Mouse (Mus musculus) R1 (cell line): ENCODE results near the gene Osbpl10.

ENCODE experiments used
- DNase-seq: peaks from one replicate; pipeline ENCODE4 v3.0.0-alpha.2; 2018; ENCODE audit warnings: low read depth, low spot score

The Osbpl10 gene

DNA sequence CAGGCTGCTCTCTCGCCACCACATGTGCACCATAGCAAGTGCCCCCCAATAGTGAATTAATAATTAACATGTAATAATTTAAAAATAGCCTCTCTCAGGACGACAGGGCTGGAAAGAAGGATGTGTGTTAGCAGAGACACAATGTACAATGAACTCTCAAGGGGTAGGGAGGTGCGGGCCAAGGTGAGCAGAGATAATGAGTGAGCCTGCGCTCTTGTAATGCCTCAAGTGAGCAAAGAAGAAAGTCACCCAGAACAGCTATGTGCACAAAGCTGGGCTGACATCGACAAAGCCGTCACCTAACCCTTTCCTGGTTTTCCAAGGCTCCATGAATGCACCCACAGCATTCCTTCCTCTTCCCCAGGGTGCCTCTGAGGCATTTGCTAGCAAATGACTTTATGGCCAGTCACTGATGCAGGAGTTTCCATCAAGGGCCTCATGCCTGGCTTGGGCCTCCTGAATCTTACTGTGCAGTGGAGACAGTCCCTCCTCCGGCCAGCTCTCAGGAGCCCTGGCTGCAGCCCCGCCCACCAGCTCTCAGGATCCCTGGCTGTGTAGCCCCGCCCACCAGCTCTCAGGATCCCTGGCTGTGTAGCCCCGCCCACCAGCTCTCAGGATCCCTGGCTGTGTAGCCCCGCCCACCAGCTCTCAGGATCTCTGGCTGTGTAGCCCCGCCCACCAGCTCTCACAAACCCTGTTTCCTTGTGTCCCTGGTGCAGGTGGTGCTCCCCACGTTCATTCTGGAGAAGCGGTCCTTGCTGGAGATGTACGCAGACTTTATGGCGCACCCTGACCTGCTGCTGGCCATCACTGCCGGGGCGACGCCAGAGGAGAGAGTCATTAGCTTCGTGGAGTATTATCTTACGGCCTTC, 237.7 kb downstream of the Osbpl10 start:
- DNase-seq, result peak; percentile 84

DNA sequence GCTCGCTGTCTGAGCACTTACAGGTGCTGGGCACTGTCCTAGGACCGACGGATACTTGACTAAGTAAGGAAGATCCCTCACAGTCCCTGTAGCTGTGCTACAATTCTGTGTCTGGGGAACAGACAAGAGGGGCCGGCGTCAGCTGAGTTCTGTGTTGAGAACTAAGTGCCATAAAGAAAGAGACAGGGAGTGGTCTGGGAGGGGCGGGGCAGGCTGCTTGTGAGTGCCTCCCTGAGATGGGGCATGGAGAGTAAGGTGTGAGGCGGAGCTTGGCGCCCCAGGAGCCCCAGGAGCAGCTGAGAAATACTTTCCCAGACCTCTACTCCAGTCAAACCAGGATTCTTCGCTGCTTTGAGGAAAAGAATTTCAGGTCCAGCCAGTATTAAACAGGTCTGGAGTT, 239.6 kb downstream of the Osbpl10 start:
- DNase-seq, result no peak

DNA sequence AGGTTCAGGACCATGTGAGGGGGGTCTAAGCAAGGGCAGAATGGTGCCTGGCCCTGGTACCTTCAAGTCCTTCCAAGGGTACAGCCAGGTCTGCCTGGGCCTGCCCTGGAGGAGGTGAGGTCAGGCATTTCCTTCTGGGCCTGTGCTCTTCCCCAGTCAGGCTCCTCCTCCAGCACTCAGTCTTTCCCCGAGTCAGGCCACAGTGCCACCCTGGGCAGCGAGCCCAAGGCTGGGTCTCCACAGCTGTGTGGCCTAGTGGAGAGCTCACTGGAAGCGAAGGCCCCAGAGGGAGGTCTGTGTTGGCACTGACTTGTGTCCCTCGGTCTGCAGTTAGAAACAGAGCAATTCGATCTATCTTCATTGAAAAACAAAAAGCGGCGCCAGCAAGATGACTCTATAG, 242.1 kb downstream of the Osbpl10 start:
- DNase-seq, result no peak

DNA sequence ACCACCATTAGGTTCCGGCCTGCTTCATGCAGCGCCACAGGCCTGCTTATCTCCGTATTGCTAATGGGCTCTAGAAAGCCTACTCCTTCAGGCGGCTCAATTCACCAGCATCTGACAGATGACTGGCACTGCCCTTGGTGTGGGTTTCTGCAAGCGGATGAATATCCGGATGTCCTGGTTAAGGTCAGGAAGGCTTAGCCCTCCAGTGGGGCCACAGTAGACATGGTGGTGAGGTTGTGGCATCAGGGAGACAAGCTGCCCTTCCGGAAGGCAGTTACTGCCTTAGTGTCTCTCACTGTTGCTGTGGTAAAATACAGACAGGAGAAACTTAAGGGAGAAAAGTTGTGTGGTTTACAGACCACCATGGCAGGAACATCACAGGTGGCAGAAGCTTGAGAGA, 242.9 kb downstream of the Osbpl10 start:
- no peak for DNase-seq

DNA sequence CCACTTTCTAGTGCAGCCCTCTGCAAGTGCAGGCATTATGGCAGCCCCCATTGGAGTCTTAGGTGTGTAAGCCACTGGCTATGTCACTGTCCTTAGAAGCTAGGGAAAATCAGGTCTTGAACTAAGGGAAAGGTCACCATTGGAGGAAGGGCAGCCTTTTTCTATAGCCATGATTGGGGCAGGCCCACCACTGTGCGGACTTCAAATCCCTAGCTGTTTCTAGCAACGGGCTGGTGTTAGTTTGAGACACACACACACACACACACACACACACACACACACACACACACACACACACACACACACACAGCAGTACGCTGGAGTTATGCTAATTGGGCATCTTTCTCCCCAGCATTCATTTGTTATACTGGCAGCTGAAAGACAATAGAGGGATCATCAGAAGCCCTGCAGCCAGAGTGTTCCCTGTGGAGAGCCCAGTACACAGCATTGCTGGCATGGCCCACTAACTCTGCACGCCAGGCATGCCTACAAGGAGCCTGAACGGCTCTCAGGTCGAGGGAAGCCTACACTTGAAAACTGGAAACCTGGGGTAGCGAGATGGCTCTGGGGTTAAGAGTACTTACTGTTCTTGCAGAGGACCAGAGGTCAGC, 246.5 kb downstream of the Osbpl10 start:
- DNase-seq, result no peak

DNA sequence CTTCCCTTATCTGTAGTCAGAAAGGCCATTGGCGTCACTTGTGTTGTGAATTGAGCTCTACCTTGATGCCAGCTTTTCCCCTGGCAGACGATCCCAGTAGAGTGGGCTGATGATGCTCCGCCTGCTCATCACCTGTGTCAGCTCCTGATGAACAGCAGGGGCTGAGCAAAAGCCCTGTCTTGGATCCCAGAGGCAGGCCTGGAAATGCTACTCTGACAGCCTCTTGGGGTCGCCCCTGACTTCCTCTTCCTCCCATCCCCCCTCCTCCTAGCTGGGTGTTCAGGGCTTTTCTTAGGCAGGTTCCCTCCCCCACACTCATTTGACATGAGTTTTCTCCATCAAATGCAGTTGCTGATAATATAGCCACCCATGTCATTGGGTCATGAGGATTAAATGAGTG, 250.8 kb downstream of the Osbpl10 start:
- no peak for DNase-seq

DNA sequence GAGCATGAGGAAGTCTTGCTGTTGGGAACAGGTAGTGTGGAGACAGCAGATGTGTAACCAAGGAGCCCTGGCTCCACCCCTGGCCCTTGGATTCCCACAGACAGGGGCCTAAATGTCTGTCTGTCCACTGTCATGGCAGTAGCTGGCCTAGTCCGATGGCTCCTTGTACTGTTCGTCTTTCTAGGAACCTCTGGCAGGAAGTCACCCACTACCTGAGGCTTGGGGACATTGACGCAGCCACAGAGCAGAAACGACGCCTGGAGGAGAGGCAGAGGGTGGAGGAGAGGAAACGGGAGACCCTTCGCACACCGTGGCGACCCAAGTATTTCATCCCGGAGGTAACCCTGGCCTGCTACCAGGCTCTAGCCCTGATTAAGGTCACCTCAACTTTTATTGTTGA, 251.3 kb downstream of the Osbpl10 start:
- no peak for DNase-seq

DNA sequence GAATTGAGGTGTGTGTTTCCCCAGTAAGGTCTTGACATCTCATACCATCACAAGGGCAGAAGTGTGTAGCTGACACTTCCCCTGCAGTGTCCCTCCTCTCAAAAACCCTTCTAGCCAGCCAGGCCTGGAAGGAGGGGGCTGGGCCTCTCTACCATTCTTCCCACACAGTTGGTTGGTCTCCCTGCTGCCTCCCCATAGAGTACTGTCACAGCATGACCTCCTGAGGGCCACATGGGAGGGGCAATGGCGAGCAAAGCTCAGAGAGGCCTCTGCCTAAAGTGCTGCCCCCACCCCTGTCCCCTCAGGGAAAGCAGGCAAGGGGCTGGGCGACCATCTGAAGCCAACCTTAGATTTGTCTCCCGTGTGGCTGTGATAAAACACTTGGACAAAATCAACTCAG, 251.8 kb downstream of the Osbpl10 start:
- DNase-seq, result no peak

DNA sequence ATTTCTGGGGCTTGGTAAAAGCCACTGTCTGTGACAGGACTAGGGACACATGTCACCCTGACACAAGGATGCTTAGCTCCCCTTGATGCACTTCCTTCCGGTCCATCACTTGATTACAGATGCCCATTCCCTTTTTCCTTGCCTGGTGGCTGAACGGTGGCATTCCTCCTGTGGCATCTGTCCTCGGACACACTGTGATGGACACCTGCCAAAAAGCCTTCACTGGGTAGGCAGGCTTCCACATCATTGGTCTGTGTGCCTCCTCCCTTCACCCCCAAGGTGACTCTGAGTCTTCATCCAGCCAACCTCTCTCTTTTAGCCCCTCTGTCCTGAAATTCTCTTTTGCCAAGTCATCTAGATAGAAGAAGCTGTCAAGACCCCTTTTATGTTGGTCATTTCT, 253.1 kb downstream of the Osbpl10 start:
- DNase-seq, result no peak

DNA sequence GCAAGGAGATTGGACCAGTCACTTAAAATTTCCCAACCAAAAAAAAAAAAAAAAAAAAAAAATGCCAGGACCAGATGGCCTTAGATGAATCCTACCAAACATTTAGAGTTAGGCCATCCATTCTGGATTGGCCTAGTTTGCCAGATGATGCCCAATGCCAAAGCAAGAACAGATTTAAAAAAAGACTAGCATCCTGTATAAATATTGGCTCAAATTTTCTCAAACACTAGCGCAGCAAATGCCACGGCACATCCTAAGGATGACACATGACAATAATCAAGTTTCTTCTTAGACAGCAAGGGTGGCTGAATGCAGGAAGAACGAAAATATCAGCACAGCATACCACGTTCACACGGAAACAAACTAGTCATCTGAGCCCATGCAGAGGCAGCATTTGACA, 255.4 kb downstream of the Osbpl10 start:
- DNase-seq, result no peak

DNA sequence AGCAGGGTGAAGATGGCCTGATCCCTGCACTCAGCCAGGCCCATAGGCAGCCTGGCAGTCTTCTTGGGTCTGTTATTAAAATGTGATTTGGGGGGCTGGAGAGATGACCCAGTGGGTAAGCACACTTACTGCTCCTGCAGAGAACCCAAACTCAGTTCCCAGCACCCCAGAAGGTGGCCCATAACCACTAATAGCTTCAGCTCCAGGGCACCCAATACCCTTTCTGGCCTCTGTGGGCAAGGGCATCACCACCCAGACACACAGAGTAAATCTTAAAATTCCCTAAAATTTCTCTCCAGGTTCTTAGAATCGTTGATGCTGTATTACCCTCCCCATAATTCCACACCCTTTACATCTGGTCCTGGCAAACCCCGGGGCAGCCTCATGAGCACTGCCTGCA, 256.2 kb downstream of the Osbpl10 start:
- no peak for DNase-seq

DNA sequence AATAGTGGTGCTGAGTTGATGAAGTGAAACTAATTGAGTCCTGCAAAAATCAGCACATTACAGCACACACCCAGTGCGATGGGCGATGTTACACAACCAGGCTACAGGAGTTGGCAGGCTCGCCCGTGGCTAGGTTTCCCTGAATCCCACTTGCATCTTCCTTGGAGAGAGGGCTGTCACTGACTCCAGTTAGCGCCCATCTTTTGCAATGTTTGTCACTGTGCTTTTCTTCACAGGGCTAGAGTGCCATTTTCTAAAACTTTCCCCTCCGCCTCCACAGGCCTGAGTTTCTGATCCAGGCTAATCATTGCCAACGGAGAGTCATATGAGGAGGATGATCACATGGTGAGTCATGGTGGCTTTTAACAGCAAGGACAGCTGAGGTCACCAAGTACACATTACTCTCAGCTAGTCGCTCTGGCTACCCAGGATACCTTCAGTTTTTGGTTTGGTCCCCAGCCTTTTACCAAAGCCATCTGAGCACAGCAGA, 258.0 kb downstream of the Osbpl10 start:
- DNase-seq, result no peak

DNA sequence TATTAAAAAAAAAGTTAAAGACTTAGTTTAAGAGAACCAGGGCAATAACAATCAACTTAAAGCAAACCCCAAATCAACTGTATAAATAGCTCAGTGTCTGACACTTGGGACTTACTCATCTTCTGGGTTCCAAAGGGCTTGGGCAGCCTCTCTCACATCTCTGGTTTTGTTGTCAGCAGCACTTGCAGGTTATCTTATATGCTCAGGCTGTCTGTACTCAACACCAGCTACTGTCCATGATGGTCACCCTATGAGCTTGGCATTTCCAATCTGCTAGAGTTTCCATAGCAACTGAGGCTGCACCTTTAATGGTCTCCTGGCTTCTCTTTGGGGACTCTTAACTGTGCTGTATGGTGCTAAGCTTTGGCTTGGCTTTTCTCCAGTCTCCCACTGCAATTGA, 259.6 kb downstream of the Osbpl10 start:
- no peak for DNase-seq

DNA sequence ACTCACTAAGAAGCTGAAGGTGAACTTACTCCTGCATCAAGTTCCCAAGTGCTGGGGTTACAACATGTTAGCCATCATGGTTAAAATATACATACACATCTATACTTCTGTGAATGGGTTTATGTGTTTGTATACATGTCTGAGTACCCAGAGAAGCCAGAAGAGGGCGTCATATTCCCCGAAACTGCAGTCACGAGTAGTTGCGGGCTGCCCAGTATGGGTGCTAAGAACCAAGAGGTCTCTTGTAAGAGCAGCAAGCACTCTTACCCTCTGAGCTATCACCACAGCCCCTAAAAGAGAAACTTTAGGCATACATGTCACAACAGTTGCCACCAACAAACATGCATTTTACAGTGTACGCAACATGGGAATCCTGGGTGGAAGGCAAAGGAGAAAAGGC, 261.5 kb downstream of the Osbpl10 start:
- peak; percentile 51 for DNase-seq

DNA sequence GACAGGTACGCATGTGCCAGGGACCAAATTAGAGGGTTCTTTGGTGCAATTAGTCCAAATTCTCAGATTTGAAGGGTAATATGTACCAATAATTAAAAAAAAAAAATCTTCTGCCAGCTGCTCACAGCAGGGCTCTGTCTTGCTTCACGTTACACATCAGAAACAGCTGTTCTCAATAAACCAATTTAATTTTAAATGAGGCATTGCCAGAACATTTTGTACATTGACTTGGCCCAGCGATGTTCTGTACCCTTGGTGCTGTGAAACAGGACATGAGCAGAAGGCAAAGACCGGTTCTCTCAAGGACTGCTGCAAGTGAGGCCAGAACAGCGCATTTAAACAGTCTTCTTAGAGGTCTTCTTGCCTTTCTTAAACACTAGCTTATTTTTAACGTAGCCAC, 265.3 kb downstream of the Osbpl10 start:
- no peak for DNase-seq

DNA sequence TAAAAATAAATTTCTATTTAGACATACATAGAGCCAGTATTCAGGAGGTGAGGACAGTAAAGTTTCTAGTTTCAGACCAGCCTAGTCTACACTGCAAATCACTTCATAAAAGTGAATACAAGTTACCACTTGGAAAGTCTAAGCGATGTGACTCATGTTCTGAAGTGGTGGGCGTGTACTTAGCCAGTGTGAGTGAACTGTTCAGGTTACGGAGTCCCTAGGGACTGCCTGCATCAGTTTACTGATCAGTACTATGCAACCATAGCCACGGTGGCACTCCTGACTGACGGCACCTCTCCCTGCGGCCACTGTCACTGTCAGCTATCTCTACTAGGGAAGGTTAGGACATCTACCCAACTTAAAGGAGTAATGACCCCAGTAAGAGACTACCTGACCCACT, 266.7 kb downstream of the Osbpl10 start:
- no peak for DNase-seq

DNA sequence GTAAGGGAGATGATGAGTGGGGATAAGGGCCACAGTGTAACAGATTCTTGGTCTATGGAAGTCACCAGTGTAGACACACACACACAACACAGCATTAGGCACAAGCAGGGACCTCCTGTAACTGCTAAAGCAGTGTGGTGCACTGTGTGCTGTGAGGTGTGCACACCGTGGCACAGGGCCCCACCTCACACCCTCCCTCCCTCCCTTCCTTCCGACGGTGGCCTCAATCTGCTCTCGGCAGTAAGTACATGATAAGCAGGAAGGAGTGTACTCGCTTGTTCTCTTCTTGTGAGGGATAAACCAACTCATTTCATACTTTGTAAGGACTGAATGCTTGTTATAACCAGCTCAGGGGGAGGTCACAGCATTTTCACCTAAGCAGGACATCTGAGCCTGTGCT, 270.8 kb downstream of the Osbpl10 start:
- DNase-seq, result no peak

DNA sequence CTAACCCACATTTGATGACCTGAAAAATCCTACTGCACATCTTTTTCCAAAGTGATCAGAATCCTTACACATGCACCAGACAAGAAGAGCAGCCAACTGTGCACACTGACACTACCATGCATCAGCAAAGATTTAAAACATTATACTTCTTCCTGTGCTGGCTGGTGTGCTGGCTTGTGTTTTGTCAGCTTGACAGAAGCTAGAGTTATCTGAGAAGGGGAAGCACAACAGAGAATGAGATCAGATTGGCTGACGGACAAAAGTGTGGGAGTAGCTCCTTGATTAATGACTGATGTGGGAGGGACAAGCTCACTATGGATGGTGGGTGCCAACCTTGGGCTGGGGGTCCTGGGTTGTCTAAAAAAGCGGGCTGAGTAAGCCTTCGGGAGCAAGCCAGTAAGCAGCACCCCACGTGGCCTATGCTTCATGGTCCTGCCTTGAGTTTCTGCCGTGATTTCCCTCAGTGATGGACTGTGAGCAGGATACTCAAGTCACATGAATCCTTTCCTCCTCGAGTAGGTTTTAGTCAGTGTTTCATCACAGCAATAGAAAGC, 279.4 kb downstream of the Osbpl10 start:
- DNase-seq, result no peak

DNA sequence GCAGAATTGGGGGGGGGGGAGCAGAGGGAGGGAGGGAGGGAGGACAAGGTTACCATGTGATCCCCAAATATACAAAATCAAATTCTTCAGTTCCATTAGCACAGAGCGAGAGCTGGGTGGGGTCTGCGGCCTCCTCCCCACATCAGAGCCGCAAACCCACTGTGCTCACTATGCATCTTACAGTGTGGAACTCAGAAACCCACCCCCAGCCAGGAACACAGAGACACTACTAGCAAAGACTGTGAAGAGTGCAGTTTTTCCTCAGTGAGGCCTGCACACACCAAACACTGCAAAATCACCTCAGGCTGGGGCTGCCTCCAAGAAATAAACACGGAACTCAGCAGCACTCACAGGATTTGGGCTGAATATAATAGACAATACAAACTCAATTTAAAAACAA, 281.5 kb downstream of the Osbpl10 start:
- no peak for DNase-seq

DNA sequence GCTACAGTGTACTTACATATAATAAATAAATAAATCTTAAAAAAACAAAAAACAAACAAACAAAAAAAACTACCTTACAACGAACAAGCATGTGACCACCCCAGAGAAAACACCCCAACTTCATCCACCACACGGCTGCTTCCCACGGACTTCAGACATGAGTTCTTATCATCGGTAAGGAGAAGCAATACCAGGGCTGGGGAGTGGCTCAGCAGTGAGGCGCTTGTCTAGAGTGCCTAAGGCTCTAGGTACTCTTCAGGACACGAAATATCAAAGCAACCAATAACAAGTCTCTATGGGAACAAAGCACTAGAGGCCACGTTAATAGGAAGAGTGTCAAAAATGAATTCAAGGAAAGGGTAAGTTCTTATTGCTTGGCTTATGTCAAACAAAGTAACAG, 282.1 kb downstream of the Osbpl10 start:
- DNase-seq, result no peak

DNA sequence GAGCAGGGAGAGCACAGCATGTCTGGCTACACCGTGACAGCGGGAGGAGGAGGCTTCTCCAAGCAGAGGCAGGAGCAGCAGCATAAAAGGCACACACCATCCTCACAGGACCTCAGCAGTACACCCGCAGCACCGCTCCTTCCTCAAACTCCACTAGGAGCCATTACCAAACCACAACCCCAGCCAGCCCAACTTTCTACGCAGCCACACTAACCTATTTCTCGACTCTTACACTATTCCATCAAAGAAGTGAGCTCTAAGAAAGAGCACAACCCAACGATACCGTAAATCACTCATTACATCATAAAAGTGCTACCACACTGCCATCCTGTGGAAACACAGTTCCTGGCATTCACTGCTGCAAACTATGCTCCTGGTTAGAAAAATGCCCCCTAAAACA, 283.1 kb downstream of the Osbpl10 start:
- DNase-seq, result peak; percentile 28

DNA sequence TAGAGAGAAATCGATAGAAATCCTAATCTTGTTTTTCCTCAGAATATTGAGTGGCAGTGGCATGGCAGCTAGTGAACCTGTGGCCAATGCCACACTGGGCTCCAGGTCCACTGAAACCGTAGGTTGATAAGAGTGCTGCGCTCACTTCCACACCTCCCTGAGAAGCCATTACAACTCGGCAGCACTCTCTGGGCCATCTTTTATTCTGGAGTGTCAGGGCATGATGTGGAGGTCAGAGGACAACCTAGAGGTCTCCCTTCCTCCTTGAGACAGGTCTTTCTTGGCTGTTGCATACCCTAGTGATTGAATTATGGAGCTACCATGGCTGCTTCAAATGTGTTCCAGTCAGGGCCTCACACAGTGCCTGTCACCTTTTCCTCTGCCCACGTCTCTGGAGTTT, 283.5 kb downstream of the Osbpl10 start:
- no peak for DNase-seq

DNA sequence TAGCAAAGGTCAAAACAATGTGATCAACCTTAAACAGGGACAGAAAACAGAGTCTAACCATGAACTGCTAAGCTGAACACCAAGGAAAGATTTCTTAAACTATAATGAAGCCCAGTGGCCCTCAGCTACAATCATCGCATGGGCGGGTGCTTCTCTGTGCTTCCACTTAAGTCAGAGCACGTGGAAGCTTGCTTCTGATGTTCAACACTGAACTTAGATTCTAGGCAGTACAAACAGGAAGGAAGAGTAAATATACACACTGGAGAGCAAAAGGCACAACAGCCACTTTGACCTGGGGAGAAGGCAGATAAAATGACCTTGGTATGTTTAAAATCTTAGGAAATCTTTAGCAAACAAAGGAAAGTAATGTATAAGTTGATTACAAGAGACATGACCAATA, 293.2 kb downstream of the Osbpl10 start:
- no peak for DNase-seq
